In genomic region chr3:32381556-32381955, GRCm38 (mm10) we compare ENCODE assay signal across 22 mouse cellular contexts. TPM values are rescaled to one million over a fixed set of nuclear protein-coding genes. Genes with fewer than 3 reads are reported as not detected.
DNase-seq lines count a peak whose midpoint lies in the region; ATAC-seq lines count a peak whose summit lies in the region.
"Had no signal": no experiment of that assay in that cellular context is flagged by ENCODE, and none has a peak within 500 bp of the region (broad histone marks: within the 10 kb centered on the region; RNA-seq: fewer than 3 reads in every experiment).

No protein-coding gene starts in this region.

- no peaks in the 10 kb centered on the region for H3K36me3 ChIP-seq in liver, embryonic 13.5 days
- H3K36me3 ChIP-seq in intestine, embryonic 16.5 days (ENCODE audit: control insufficient read depth, insufficient read depth, low read length): no peaks in the 10 kb centered on the region
- H3K36me3 ChIP-seq in stomach, embryonic 16.5 days (ENCODE audit: control insufficient read depth, insufficient read depth, low read length): no peaks in the 10 kb centered on the region
- H3K36me3 ChIP-seq: forebrain, embryonic 10.5 days; hindbrain, embryonic 13.5 days had no signal

- WGBS in liver, embryonic 13.5 days (ENCODE audit: insufficient replicate concordance): 38% methylated on average over 3 of the region's 3 CpGs
- 59% methylated on average over 3 of the region's 3 CpGs for WGBS in intestine, embryonic 16.5 days
- 53% methylated on average over 3 of the region's 3 CpGs for whole genome bisulfite sequencing in stomach, embryonic 16.5 days

- no peak overlapping the region for H3K27ac ChIP-seq in liver, embryonic 13.5 days
- H3K27ac ChIP-seq in intestine, embryonic 16.5 days (ENCODE audit: low read length): no peak overlapping the region
- peak overlapping the region; percentile 62 for H3K27ac ChIP-seq in stomach, embryonic 16.5 days (ENCODE audit: low read length)
- H3K27ac ChIP-seq: forebrain, embryonic 10.5 days; forebrain, embryonic 13.5 days; hindbrain, embryonic 13.5 days had no signal

- no peaks in the 10 kb centered on the region for H3K9me3 ChIP-seq in liver, embryonic 13.5 days (replicated peaks)
- no peaks in the 10 kb centered on the region for H3K9me3 ChIP-seq in intestine, embryonic 16.5 days (ENCODE audit: control insufficient read depth, low read length)
- H3K9me3 ChIP-seq in stomach, embryonic 16.5 days (replicated peaks; ENCODE audit: control insufficient read depth, low read length): peaks cover 3% of the 10 kb centered on the region; the same call in 1 of the 2 replicates
- H3K9me3 ChIP-seq: forebrain, embryonic 10.5 days; forebrain, embryonic 13.5 days; hindbrain, embryonic 13.5 days had no signal

- H3K4me1 ChIP-seq in liver, embryonic 13.5 days (replicated peaks): peaks cover 12% of the 10 kb centered on the region; the same call in 1 of the 2 replicates
- H3K4me1 ChIP-seq in intestine, embryonic 16.5 days (ENCODE audit: control insufficient read depth, insufficient read depth, low read length): no peaks in the 10 kb centered on the region
- no peaks in the 10 kb centered on the region for H3K4me1 ChIP-seq in stomach, embryonic 16.5 days (ENCODE audit: control insufficient read depth, insufficient read depth, low read length)
- H3K4me1 ChIP-seq: forebrain, embryonic 10.5 days; forebrain, embryonic 13.5 days; hindbrain, embryonic 13.5 days had no signal

- DNase-seq in liver, embryonic 13.5 days: no peak
- no peak for DNase-seq in liver
- DNase-seq in MN1 (ENCODE audit: low spot score): peak; percentile 3
- DNase-seq in cerebellum, postnatal 14 days: no peak
- DNase-seq: adrenal gland, adult 8-10 months; adrenal gland, postnatal 25 days; cerebellum, adult 11-12 months; cerebellum, adult 8-10 months; cerebellum, postnatal 10 days; gastrocnemius, postnatal 10 days; heart, adult 11 months had no signal

- no peak overlapping the region for H3K9ac ChIP-seq in liver, embryonic 13.5 days
- H3K9ac ChIP-seq in intestine, embryonic 16.5 days (ENCODE audit: low read depth, low read length): no peak overlapping the region
- H3K9ac ChIP-seq in stomach, embryonic 16.5 days (ENCODE audit: low read length): no peak overlapping the region
- H3K9ac ChIP-seq: forebrain, embryonic 13.5 days; hindbrain, embryonic 13.5 days had no signal

- peak; percentile 41; the same call in 1 of the 2 replicates for ATAC-seq in liver, embryonic 13.5 days (ENCODE audit: low read depth)
- peak; percentile 42; the same call in 1 of the 2 replicates for ATAC-seq in intestine, embryonic 16.5 days
- peak; percentile 84 for ATAC-seq in stomach, embryonic 16.5 days (ENCODE audit: insufficient read depth, low FRiP score)
- no peak for ATAC-seq in megakaryocyte, adult 5-6 weeks (ENCODE audit: poor library complexity, severe bottlenecking)
- ATAC-seq: activated CD4-positive, CD25-positive, alpha-beta regulatory T cell, adult 4 months; CD4-positive, CD25-positive, alpha-beta regulatory T cell, adult 4 months; forebrain, embryonic 13.5 days; forebrain, embryonic 16.5 days; hindbrain, embryonic 16.5 days had no signal

- no peaks in the 10 kb centered on the region for H3K27me3 ChIP-seq in liver, embryonic 13.5 days
- H3K27me3 ChIP-seq in intestine, embryonic 16.5 days (replicated peaks; ENCODE audit: control insufficient read depth, insufficient read depth, low read length): no peaks in the 10 kb centered on the region
- no peaks in the 10 kb centered on the region for H3K27me3 ChIP-seq in stomach, embryonic 16.5 days (ENCODE audit: control insufficient read depth, insufficient read depth, low read length)
- H3K27me3 ChIP-seq: forebrain, embryonic 13.5 days; hindbrain, embryonic 13.5 days had no signal

- no peak overlapping the region for H3K4me3 ChIP-seq in liver, embryonic 13.5 days (replicated peaks)
- H3K4me3 ChIP-seq in intestine, embryonic 16.5 days (ENCODE audit: low read length): no peak overlapping the region
- no peak overlapping the region for H3K4me3 ChIP-seq in stomach, embryonic 16.5 days (replicated peaks; ENCODE audit: low read length)
- H3K4me3 ChIP-seq: forebrain, embryonic 10.5 days; forebrain, embryonic 13.5 days; hindbrain, embryonic 13.5 days had no signal

- no peak overlapping the region for H3K4me2 ChIP-seq in liver, embryonic 13.5 days
- H3K4me2 ChIP-seq in intestine, embryonic 16.5 days (ENCODE audit: low read depth, low read length): no peak overlapping the region
- no peak overlapping the region for H3K4me2 ChIP-seq in stomach, embryonic 16.5 days (ENCODE audit: low read depth, low read length)
- H3K4me2 ChIP-seq: forebrain, embryonic 13.5 days; heart, embryonic 11.5 days; hindbrain, embryonic 13.5 days had no signal

RNA-seq across cellular contexts. Expression of gene Zmat3, which starts 15.7 kb away (rescaled TPM):
- 0.45 and 0.51 TPM in 2 replicates for polyA plus RNA-seq in liver, embryonic 13.5 days (2015; fragmentation: Nextera tagmentation; extraction: Ambion mirVana)
- polyA plus RNA-seq in intestine, embryonic 16.5 days (2015; fragmentation: Nextera tagmentation; extraction: Ambion mirVana): 2.9 and 3.0 TPM in 2 replicates
- 5.7 and 6.4 TPM in 2 replicates for polyA plus RNA-seq in stomach, embryonic 16.5 days (2015; fragmentation: Nextera tagmentation; extraction: Ambion mirVana)
- total RNA-seq in megakaryocyte, adult 5-6 weeks (2015): 2.3 and 2.4 TPM in 2 replicates
- 0.53 and 0.77 TPM in 2 replicates for total RNA-seq in megakaryocyte, adult 5-6 weeks (2017)

RNA-seq across cellular contexts. Expression of gene Pik3ca, which starts 15.9 kb away (rescaled TPM):
- polyA plus RNA-seq in liver, embryonic 13.5 days (2015; fragmentation: Nextera tagmentation; extraction: Ambion mirVana): 3.0 and 3.8 TPM in 2 replicates
- 4.6 and 7.1 TPM in 2 replicates for polyA plus RNA-seq in intestine, embryonic 16.5 days (2015; fragmentation: Nextera tagmentation; extraction: Ambion mirVana)
- 7.3 and 8.2 TPM in 2 replicates for polyA plus RNA-seq in stomach, embryonic 16.5 days (2015; fragmentation: Nextera tagmentation; extraction: Ambion mirVana)
- 23.5 and 25.0 TPM in 2 replicates for total RNA-seq in megakaryocyte, adult 5-6 weeks (2015)
- 31.1 and 32.4 TPM in 2 replicates for total RNA-seq in megakaryocyte, adult 5-6 weeks (2017)
